Mouse (Mus musculus): ENCODE results near the gene Lamc3.

DNA sequence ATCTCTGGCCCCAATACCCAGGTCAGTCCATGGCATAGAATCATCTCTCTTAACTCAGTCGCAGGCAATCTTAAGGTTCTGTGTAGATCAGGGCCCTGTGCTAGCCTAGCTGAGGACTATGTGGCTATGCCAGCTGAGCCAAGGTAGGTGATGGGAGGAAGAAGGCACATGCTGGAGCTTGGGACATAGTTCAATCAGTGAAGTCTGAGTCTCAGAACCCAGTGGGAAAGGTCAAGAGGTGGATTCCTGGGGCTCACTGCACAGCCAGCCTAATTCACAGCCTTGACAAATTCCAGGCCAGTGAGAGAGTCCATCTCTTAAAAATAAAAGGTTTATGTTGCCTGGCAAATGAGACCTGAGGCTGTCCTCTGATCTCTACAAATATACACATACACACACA, 23.3 kb upstream of the Lamc3 start:
- no peak for TF ChIP-seq POLR2A (IDR thresholded peaks at IDR 0.05; ENCODE audit: insufficient read depth, low read depth, low read length)
- TF ChIP-seq CTCF (IDR thresholded peaks at IDR 0.05; ENCODE audit: insufficient read depth, low read depth, low read length) = no peak
